Mouse (Mus musculus): ENCODE results near the gene Adcy9. TPM values are rescaled to one million over a fixed set of nuclear protein-coding genes. Genes with fewer than 3 reads are reported as not detected.

Adcy9 gene
- polyA plus RNA-seq, 1 experiment from 2014 or later = 0.35 TPM

DNA sequence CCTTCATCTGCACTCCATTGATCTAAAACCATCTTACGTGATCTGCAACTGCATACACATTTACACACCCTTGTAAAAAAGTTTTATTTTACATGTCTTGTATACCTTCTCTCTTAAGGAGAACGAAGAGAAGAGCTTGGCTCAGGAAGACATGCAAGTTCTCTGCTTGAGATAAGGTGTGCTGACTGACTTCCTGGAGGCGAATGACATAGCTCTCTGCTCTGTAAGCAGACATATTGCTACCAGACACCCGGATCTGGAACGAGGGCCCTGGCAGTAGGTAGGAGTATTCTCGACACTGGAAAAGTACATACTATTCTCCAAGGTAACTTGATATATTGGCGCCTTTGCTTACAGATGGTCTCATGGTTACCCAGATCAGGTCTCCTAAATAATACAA, 22.7 kb downstream of the Adcy9 start:
- no peaks in the 10 kb centered on the region for H3K27me3 ChIP-seq (ENCODE audit: poor library complexity, severe bottlenecking)
- no peak overlapping the region for H3K27ac ChIP-seq
- H3K4me3 ChIP-seq = no peak overlapping the region
- H3K36me3 ChIP-seq (replicated peaks) = no peaks in the 10 kb centered on the region
- no peak for DNase-seq (ENCODE audit: extremely low spot score, low spot score)
- 90% methylated on average over 7 of the region's 7 CpGs for WGBS
- H3K4me1 ChIP-seq = no peaks in the 10 kb centered on the region
- H3K9me3 ChIP-seq = no peaks in the 10 kb centered on the region

GRCm38 (mm10) chr16:4395687-4396341, 24.5 kb downstream of the Adcy9 start:
- H3K27ac ChIP-seq = no peak overlapping the region
- H3K4me3 ChIP-seq = no peak overlapping the region
- no peaks in the 10 kb centered on the region for H3K36me3 ChIP-seq (replicated peaks)
- H3K27me3 ChIP-seq (ENCODE audit: poor library complexity, severe bottlenecking) = no peaks in the 10 kb centered on the region
- 85% methylated on average over 10 of the region's 10 CpGs for WGBS
- no peaks in the 10 kb centered on the region for H3K4me1 ChIP-seq
- no peak for DNase-seq (ENCODE audit: extremely low spot score, low spot score)
- no peaks in the 10 kb centered on the region for H3K9me3 ChIP-seq

- Histone ChIP-seq H3K27me3 (ENCODE audit: poor library complexity, severe bottlenecking) (no peaks in the 10 kb centered on the region), H3K9me3 (no peaks in the 10 kb centered on the region), H3K4me1 (no peaks in the 10 kb centered on the region), H3K4me3 (no peak overlapping the region), H3K27ac (no peak overlapping the region), H3K36me3 (replicated peaks) (no peaks in the 10 kb centered on the region)
- no peak for DNase-seq (ENCODE audit: extremely low spot score, low spot score)
- 93% methylated on average over 4 of the region's 4 CpGs for WGBS
These were observed 25.2 kb downstream of the Adcy9 start for GRCm38 (mm10) chr16:4394991-4395590.

DNA sequence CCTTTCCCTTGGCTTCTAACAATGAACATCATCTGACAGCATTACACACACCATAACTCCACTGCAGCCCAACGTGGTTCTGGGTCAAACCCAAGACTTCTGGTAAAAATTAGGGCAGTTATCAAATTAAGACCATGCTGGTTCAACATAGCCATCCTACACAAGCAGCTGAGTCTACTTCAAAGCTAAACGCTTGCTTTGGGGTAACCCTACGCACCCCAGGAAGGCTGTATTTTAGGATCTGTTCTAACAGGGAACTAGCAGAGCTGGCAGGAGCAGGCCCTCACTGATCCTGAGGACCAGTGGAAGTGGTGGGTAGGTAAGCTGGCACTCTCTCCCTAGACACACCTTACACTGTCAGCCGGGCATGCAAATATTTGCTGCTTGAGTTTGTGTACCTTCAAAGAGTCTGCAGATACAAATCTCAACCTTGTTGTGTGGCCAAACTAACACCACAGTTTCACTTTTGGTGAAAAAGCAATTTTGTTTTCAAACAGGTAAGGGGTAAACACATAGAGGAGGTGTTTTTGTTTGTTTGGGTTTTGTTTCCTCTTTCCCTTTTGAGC, 36.7 kb downstream of the Adcy9 start:
- Histone ChIP-seq H3K4me3 (no peak overlapping the region), H3K9me3 (no peaks in the 10 kb centered on the region), H3K27ac (no peak overlapping the region), H3K27me3 (ENCODE audit: poor library complexity, severe bottlenecking) (no peaks in the 10 kb centered on the region), H3K4me1 (0 out of 2 replicates have a peak, but pooled peaks cover 2% of the 10 kb centered on the region), H3K36me3 (replicated peaks) (no peaks in the 10 kb centered on the region)
- no peak for DNase-seq (ENCODE audit: extremely low spot score, low spot score)
- 76% methylated on average over 4 of the region's 4 CpGs for WGBS

GRCm38 (mm10) chr16:4382406-4382805, 37.9 kb downstream of the Adcy9 start:
- H3K9me3 ChIP-seq = no peaks in the 10 kb centered on the region
- no peak for DNase-seq (ENCODE audit: extremely low spot score, low spot score)
- no peaks in the 10 kb centered on the region for H3K36me3 ChIP-seq (replicated peaks)
- 0 out of 2 replicates have a peak, but pooled peaks cover 2% of the 10 kb centered on the region for H3K4me1 ChIP-seq
- no peak overlapping the region for H3K4me3 ChIP-seq
- H3K27me3 ChIP-seq (ENCODE audit: poor library complexity, severe bottlenecking) = no peaks in the 10 kb centered on the region
- 96% methylated on average over 3 of the region's 3 CpGs for WGBS
- H3K27ac ChIP-seq = no peak overlapping the region

GRCm38 (mm10) chr16:4381487-4381886, 38.8 kb downstream of the Adcy9 start:
- 82% methylated on average over 4 of the region's 4 CpGs for WGBS
- Histone ChIP-seq H3K4me3 (no peak overlapping the region), H3K27me3 (ENCODE audit: poor library complexity, severe bottlenecking) (no peaks in the 10 kb centered on the region), H3K36me3 (replicated peaks) (no peaks in the 10 kb centered on the region), H3K4me1 (0 out of 2 replicates have a peak, but pooled peaks cover 2% of the 10 kb centered on the region), H3K27ac (no peak overlapping the region), H3K9me3 (no peaks in the 10 kb centered on the region)
- DNase-seq (ENCODE audit: extremely low spot score, low spot score) = no peak

GRCm38 (mm10) chr16:4378788-4379187, 41.5 kb downstream of the Adcy9 start:
- H3K4me1 ChIP-seq = 0 out of 2 replicates have a peak, but pooled peaks cover 2% of the 10 kb centered on the region
- no peaks in the 10 kb centered on the region for H3K36me3 ChIP-seq (replicated peaks)
- H3K27ac ChIP-seq = no peak overlapping the region
- H3K27me3 ChIP-seq (ENCODE audit: poor library complexity, severe bottlenecking) = no peaks in the 10 kb centered on the region
- DNase-seq (ENCODE audit: extremely low spot score, low spot score) = no peak
- 97% methylated on average over 1 of the region's 1 CpGs for WGBS
- no peaks in the 10 kb centered on the region for H3K9me3 ChIP-seq
- H3K4me3 ChIP-seq = no peak overlapping the region

- H3K4me1 ChIP-seq = no peaks in the 10 kb centered on the region
- H3K27ac ChIP-seq = no peak overlapping the region
- 87% methylated on average over 5 of the region's 5 CpGs for WGBS
- H3K36me3 ChIP-seq (replicated peaks) = no peaks in the 10 kb centered on the region
- no peak overlapping the region for H3K4me3 ChIP-seq
- no peaks in the 10 kb centered on the region for H3K27me3 ChIP-seq (ENCODE audit: poor library complexity, severe bottlenecking)
- H3K9me3 ChIP-seq = no peaks in the 10 kb centered on the region
- DNase-seq (ENCODE audit: extremely low spot score, low spot score) = no peak
These were observed 42.7 kb downstream of the Adcy9 start for GRCm38 (mm10) chr16:4377556-4377955.

DNA sequence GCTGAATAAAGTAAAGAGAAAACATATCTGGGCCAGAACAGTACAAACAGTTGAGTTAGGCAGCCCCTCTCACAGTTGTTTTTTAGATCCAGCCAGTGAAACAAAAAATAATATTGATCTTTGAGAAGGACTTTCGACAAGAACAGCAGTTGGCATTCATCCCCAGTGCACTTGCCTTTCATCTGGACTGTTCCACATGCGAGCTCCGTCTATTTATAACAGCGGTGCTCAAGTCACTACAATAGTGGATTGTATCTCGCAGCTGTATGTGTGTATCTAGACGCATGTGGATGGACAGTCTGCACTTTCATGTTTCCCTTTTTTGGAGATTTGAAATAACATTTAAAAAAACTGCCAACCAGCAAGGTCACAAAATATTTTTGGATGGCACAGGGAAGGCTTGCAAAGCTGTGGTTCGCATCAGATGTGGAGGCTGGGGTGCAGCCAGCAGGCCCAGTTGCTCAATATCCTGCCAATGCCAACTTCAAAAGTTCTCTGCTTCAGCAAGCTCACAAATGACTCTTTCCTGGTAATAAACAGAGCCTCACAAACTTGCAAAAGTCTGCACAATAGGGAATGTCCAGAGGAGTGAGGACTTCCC, 45.4 kb downstream of the Adcy9 start:
- DNase-seq (ENCODE audit: extremely low spot score, low spot score) = no peak
- no peaks in the 10 kb centered on the region for H3K4me1 ChIP-seq
- H3K36me3 ChIP-seq (replicated peaks) = no peaks in the 10 kb centered on the region
- WGBS = 86% methylated on average over 7 of the region's 7 CpGs
- H3K4me3 ChIP-seq = no peak overlapping the region
- H3K27ac ChIP-seq = no peak overlapping the region
- no peaks in the 10 kb centered on the region for H3K9me3 ChIP-seq
- H3K27me3 ChIP-seq (ENCODE audit: poor library complexity, severe bottlenecking) = no peaks in the 10 kb centered on the region

DNA sequence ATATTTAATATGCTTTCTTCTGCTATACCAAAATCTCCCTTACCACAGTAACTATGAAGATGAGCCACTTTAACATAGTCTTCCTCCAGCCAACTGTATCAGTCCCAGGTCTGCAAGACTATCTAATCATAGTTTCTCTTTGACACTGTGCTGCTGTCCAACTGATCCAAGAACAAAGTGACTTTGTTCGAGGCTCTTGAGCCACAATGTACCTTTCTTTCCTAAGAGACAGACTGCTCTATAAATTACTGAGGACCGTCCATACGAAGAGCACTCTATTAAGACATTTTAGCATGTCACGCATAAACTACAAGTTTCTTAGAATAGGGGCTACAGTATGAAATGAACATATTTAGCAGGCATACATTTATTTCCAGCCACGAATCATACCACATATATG, 46.0 kb downstream of the Adcy9 start:
- Histone ChIP-seq H3K9me3 (no peaks in the 10 kb centered on the region), H3K27me3 (ENCODE audit: poor library complexity, severe bottlenecking) (no peaks in the 10 kb centered on the region), H3K4me3 (no peak overlapping the region), H3K36me3 (replicated peaks) (no peaks in the 10 kb centered on the region), H3K4me1 (no peaks in the 10 kb centered on the region), H3K27ac (no peak overlapping the region)
- no peak for DNase-seq (ENCODE audit: extremely low spot score, low spot score)
- 85% methylated on average over 5 of the region's 5 CpGs for WGBS

DNA sequence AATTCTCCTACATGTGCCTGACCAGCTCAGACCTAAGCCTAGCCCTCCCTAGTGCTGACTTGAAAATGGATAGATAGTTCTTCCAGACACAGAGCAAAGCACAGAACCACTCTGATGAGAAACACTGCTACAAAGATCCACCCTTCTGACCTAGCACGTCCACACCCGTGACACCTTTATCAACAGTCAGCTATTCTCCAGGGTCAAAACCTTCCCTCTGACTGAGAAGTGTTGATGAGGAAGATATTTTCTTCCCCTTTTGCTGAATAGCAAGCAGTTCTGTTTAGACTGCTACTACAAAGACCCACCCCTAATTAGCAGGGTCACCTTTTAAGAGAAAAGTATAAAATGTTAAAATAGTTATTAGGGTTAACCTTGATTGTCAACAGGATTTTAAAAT, 49.3 kb downstream of the Adcy9 start:
- Histone ChIP-seq H3K27ac (no peak overlapping the region), H3K27me3 (ENCODE audit: poor library complexity, severe bottlenecking) (no peaks in the 10 kb centered on the region), H3K4me1 (peaks cover 5% of the 10 kb centered on the region; the same call in 1 of the 2 replicates), H3K9me3 (no peaks in the 10 kb centered on the region), H3K36me3 (replicated peaks) (no peaks in the 10 kb centered on the region), H3K4me3 (no peak overlapping the region)
- no peak for DNase-seq (ENCODE audit: extremely low spot score, low spot score)
- WGBS = 85% methylated on average over 2 of the region's 2 CpGs

GRCm38 (mm10) chr16:4370141-4370541, 50.2 kb downstream of the Adcy9 start:
- Histone ChIP-seq H3K4me3 (no peak overlapping the region), H3K27me3 (ENCODE audit: poor library complexity, severe bottlenecking) (no peaks in the 10 kb centered on the region), H3K4me1 (peaks cover 5% of the 10 kb centered on the region; the same call in 1 of the 2 replicates), H3K27ac (no peak overlapping the region), H3K9me3 (no peaks in the 10 kb centered on the region), H3K36me3 (replicated peaks) (no peaks in the 10 kb centered on the region)
- DNase-seq (ENCODE audit: extremely low spot score, low spot score) = no peak
- WGBS = 81% methylated on average over 10 of the region's 10 CpGs

DNA sequence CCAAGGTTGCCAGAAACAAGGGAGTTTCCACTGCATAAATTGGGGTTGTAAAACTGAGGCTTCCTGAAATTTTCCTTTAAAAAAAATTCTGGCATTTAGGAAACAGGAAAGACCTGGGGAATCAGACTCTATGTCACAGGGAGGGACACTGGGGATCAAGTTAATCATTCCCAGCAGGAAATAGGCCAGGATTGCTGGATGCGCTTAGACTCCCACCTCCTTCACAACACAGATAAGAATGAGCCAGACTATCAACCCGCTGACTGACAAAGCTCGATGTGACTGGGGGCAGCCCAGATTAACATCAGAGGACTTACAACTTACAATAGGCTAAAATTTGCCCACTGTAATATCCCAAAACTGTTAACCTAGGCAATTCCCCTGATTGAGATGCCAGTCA, 52.4 kb downstream of the Adcy9 start:
- no peaks in the 10 kb centered on the region for H3K9me3 ChIP-seq
- whole genome bisulfite sequencing = 56% methylated on average over 3 of the region's 3 CpGs
- H3K27ac ChIP-seq = no peak overlapping the region
- peaks cover 5% of the 10 kb centered on the region; the same call in 1 of the 2 replicates for H3K4me1 ChIP-seq
- H3K4me3 ChIP-seq = no peak overlapping the region
- H3K27me3 ChIP-seq (ENCODE audit: poor library complexity, severe bottlenecking) = no peaks in the 10 kb centered on the region
- no peak for DNase-seq (ENCODE audit: extremely low spot score, low spot score)
- no peaks in the 10 kb centered on the region for H3K36me3 ChIP-seq (replicated peaks)

Measured in forebrain, embryonic 10.5 days (tissue).